Mouse (Mus musculus): Measurements from ENCODE around the gene Dnajc15. TPM values are rescaled to one million over a fixed set of nuclear protein-coding genes. Genes with fewer than 3 reads are reported as not detected.

The Dnajc15 gene
- polyA plus RNA-seq, 1 experiment = 12.3 TPM

GRCm38 (mm10) chr14:77831936-77832335, 43.0 kb downstream of the Dnajc15 start:
- Histone ChIP-seq H3K4me1 (replicated peaks; ENCODE audit: control insufficient read depth, insufficient read depth, low read length) (peaks cover 4% of the 10 kb centered on the region), H3K4me3 (ENCODE audit: control insufficient read depth, insufficient read depth, low read length) (no peak overlapping the region), H3K27me3 (ENCODE audit: control insufficient read depth, insufficient read depth, low read length) (no peaks in the 10 kb centered on the region), H3K36me3 (ENCODE audit: control insufficient read depth, insufficient read depth, low read length) (peaks cover 7% of the 10 kb centered on the region), H3K27ac (ENCODE audit: control insufficient read depth, insufficient read depth, low read length) (no peak overlapping the region)
- no peak for DNase-seq
- TF ChIP-seq CTCF (IDR thresholded peaks at IDR 0.05; ENCODE audit: borderline replicate concordance, control insufficient read depth, extremely low read depth, insufficient read depth, low read length, poor library complexity) (no peak), POLR2A (IDR thresholded peaks at IDR 0.05; ENCODE audit: control insufficient read depth, extremely low read depth, insufficient read depth, low read length, poor library complexity) (no peak)
- 97% methylated on average over 4 of the region's 4 CpGs for WGBS

DNA sequence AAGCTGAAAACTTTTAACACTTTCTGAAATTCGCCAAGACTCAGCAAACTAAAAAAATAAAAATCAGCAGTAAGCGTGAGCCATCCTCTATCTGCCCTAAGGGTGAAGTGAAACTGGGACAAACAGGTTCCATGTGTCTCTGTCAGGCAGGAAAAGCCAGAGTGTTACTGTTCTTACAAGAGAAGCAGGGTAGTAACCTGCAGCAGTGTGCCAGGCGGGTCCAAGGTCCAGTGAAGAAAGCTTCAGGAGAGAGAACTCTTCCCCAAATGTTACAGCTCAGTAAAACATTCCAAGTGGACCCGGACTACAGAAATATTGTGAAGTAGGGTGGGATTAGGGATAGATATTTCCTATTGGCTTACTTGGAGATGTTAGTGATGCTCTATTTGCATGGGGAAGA, 45.3 kb downstream of the Dnajc15 start:
- no peak overlapping the region for H3K27ac ChIP-seq (ENCODE audit: control insufficient read depth, insufficient read depth, low read length)
- peaks cover 23% of the 10 kb centered on the region for H3K36me3 ChIP-seq (ENCODE audit: control insufficient read depth, insufficient read depth, low read length)
- 92% methylated on average over 4 of the region's 4 CpGs for WGBS
- no peak overlapping the region for H3K4me3 ChIP-seq (ENCODE audit: control insufficient read depth, insufficient read depth, low read length)
- no peaks in the 10 kb centered on the region for H3K27me3 ChIP-seq (ENCODE audit: control insufficient read depth, insufficient read depth, low read length)
- TF ChIP-seq POLR2A (IDR thresholded peaks at IDR 0.05; ENCODE audit: control insufficient read depth, extremely low read depth, insufficient read depth, low read length, poor library complexity) = no peak
- no peak for TF ChIP-seq CTCF (IDR thresholded peaks at IDR 0.05; ENCODE audit: borderline replicate concordance, control insufficient read depth, extremely low read depth, insufficient read depth, low read length, poor library complexity)
- no peaks in the 10 kb centered on the region for H3K4me1 ChIP-seq (replicated peaks; ENCODE audit: control insufficient read depth, insufficient read depth, low read length)
- no peak for DNase-seq

GRCm38 (mm10) chr14:77825891-77826290, 49.0 kb downstream of the Dnajc15 start:
- WGBS = 96% methylated on average over 3 of the region's 3 CpGs
- no peak overlapping the region for H3K27ac ChIP-seq (ENCODE audit: control insufficient read depth, insufficient read depth, low read length)
- no peaks in the 10 kb centered on the region for H3K27me3 ChIP-seq (ENCODE audit: control insufficient read depth, insufficient read depth, low read length)
- no peaks in the 10 kb centered on the region for H3K4me1 ChIP-seq (replicated peaks; ENCODE audit: control insufficient read depth, insufficient read depth, low read length)
- peaks cover 50% of the 10 kb centered on the region for H3K36me3 ChIP-seq (ENCODE audit: control insufficient read depth, insufficient read depth, low read length)
- TF ChIP-seq CTCF (IDR thresholded peaks at IDR 0.05; ENCODE audit: borderline replicate concordance, control insufficient read depth, extremely low read depth, insufficient read depth, low read length, poor library complexity) (no peak), POLR2A (IDR thresholded peaks at IDR 0.05; ENCODE audit: control insufficient read depth, extremely low read depth, insufficient read depth, low read length, poor library complexity) (no peak)
- DNase-seq = no peak
- H3K4me3 ChIP-seq (ENCODE audit: control insufficient read depth, insufficient read depth, low read length) = no peak overlapping the region

DNA sequence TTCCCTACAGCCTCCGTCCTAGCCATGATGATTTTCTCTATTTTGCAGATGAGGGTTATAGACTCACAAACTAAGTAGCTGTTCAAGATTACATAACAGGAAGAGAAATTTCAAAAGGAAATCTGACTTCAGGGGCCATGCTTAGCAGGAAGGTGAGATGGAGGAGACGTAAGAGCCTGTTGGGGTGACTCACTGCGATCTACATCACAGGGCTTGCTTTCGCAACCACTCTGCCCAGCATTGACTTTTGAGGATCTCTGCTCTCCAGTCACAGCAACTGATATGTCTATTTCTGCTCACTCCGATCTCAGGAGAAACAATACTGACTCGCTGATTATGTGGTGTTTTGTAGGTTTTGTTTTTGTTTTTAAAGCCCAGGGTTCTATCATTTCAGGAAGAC, 49.8 kb downstream of the Dnajc15 start:
- H3K4me3 ChIP-seq (ENCODE audit: control insufficient read depth, insufficient read depth, low read length) = no peak overlapping the region
- H3K27ac ChIP-seq (ENCODE audit: control insufficient read depth, insufficient read depth, low read length) = no peak overlapping the region
- 94% methylated on average over 6 of the region's 6 CpGs for WGBS
- TF ChIP-seq POLR2A (IDR thresholded peaks at IDR 0.05; ENCODE audit: control insufficient read depth, extremely low read depth, insufficient read depth, low read length, poor library complexity) = no peak
- TF ChIP-seq CTCF (IDR thresholded peaks at IDR 0.05; ENCODE audit: borderline replicate concordance, control insufficient read depth, extremely low read depth, insufficient read depth, low read length, poor library complexity) = no peak
- no peaks in the 10 kb centered on the region for H3K27me3 ChIP-seq (ENCODE audit: control insufficient read depth, insufficient read depth, low read length)
- H3K4me1 ChIP-seq (replicated peaks; ENCODE audit: control insufficient read depth, insufficient read depth, low read length) = no peaks in the 10 kb centered on the region
- DNase-seq = no peak
- peaks cover 50% of the 10 kb centered on the region for H3K36me3 ChIP-seq (ENCODE audit: control insufficient read depth, insufficient read depth, low read length)

- TF ChIP-seq CTCF (IDR thresholded peaks at IDR 0.05; ENCODE audit: borderline replicate concordance, control insufficient read depth, extremely low read depth, insufficient read depth, low read length, poor library complexity) = no peak
- no peak for TF ChIP-seq POLR2A (IDR thresholded peaks at IDR 0.05; ENCODE audit: control insufficient read depth, extremely low read depth, insufficient read depth, low read length, poor library complexity)
- WGBS = 95% methylated on average over 3 of the region's 3 CpGs
- H3K27me3 ChIP-seq (ENCODE audit: control insufficient read depth, insufficient read depth, low read length) = no peaks in the 10 kb centered on the region
- DNase-seq = no peak
- H3K4me3 ChIP-seq (ENCODE audit: control insufficient read depth, insufficient read depth, low read length) = no peak overlapping the region
- H3K27ac ChIP-seq (ENCODE audit: control insufficient read depth, insufficient read depth, low read length) = no peak overlapping the region
- H3K36me3 ChIP-seq (ENCODE audit: control insufficient read depth, insufficient read depth, low read length) = peaks cover 28% of the 10 kb centered on the region
- no peaks in the 10 kb centered on the region for H3K4me1 ChIP-seq (replicated peaks; ENCODE audit: control insufficient read depth, insufficient read depth, low read length)
Observed at GRCm38 (mm10) chr14:77819841-77820240, 55.1 kb downstream of the Dnajc15 start.

- Histone ChIP-seq H3K4me1 (replicated peaks; ENCODE audit: control insufficient read depth, insufficient read depth, low read length) (no peaks in the 10 kb centered on the region), H3K27ac (ENCODE audit: control insufficient read depth, insufficient read depth, low read length) (no peak overlapping the region), H3K27me3 (ENCODE audit: control insufficient read depth, insufficient read depth, low read length) (no peaks in the 10 kb centered on the region), H3K4me3 (ENCODE audit: control insufficient read depth, insufficient read depth, low read length) (no peak overlapping the region), H3K36me3 (ENCODE audit: control insufficient read depth, insufficient read depth, low read length) (peaks cover 8% of the 10 kb centered on the region)
- no peak for DNase-seq
- TF ChIP-seq POLR2A (IDR thresholded peaks at IDR 0.05; ENCODE audit: control insufficient read depth, extremely low read depth, insufficient read depth, low read length, poor library complexity) (no peak), CTCF (IDR thresholded peaks at IDR 0.05; ENCODE audit: borderline replicate concordance, control insufficient read depth, extremely low read depth, insufficient read depth, low read length, poor library complexity) (no peak)
- WGBS = 96% methylated on average over 6 of the region's 6 CpGs
Observed at GRCm38 (mm10) chr14:77817561-77817960, 57.4 kb downstream of the Dnajc15 start.

DNA sequence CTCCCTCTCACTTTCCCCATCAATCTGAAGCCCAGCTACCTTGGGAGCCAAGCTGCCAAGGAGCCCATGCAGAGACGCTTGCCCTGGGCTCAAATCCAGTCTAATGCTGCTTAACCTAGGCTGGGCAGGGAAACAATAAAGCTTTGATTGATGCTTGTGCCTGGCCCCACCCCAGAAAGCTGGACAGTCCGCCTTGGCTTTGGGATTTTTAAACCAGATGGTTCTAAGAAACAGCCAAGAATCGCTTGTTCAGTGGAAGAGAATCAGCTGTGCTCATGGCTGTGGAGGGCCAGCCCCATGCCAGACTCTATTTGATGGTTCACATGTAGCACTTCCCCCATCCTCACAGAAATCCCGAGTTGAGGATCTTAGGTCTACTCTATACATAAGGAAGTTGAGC, 60.0 kb downstream of the Dnajc15 start:
- Histone ChIP-seq H3K27ac (ENCODE audit: control insufficient read depth, insufficient read depth, low read length) (no peak overlapping the region), H3K4me3 (ENCODE audit: control insufficient read depth, insufficient read depth, low read length) (no peak overlapping the region), H3K27me3 (ENCODE audit: control insufficient read depth, insufficient read depth, low read length) (no peaks in the 10 kb centered on the region), H3K36me3 (ENCODE audit: control insufficient read depth, insufficient read depth, low read length) (no peaks in the 10 kb centered on the region), H3K4me1 (replicated peaks; ENCODE audit: control insufficient read depth, insufficient read depth, low read length) (no peaks in the 10 kb centered on the region)
- TF ChIP-seq POLR2A (IDR thresholded peaks at IDR 0.05; ENCODE audit: control insufficient read depth, extremely low read depth, insufficient read depth, low read length, poor library complexity) (no peak), CTCF (IDR thresholded peaks at IDR 0.05; ENCODE audit: borderline replicate concordance, control insufficient read depth, extremely low read depth, insufficient read depth, low read length, poor library complexity) (no peak)
- WGBS = 81% methylated on average over 4 of the region's 4 CpGs
- DNase-seq = no peak
